Mouse (Mus musculus) cortical plate, adult 2 months (tissue): Measurements from ENCODE around the gene Cd5.

Experiments used
- CTCF ChIP-seq: fragments of 200-500 bp; IDR thresholded peaks from 2 replicates; pipeline ENCODE4 v1.5.1; 2011; ENCODE audit warnings: mild to moderate bottlenecking, control low read depth, low read length; ENCODE audit not compliant: insufficient read depth; ENCODE audit errors: extremely low read depth
- POLR2A ChIP-seq: fragments of 200-500 bp; IDR thresholded peaks from 2 replicates; pipeline ENCODE4 v1.6.1; 2011; ENCODE audit warnings: mild to moderate bottlenecking, low read length, control low read depth; ENCODE audit not compliant: insufficient read depth; ENCODE audit errors: extremely low read depth

DNA sequence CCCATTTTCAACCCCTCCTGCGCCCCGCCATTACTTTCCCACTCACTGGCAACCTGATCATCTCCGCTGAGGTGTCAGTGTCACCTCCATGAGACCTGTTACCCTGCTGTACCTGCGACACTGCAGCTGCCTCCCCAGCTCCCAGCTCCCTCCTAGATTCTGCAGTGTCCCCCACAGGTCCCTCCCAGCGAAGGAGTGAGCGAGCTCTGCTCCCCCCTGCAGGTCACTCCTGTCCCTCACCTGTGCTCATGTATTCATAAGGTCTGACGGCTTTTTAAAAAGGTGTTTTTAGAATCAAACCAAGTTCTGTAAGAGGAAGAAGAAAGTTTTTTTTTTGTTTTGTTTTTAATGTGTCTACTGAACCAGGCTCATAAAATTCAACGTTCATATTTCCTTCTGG lies 36.7 kb downstream of the Cd5 start:
- TF ChIP-seq CTCF (no peak), POLR2A (no peak)
